Mouse (Mus musculus): Measurements from ENCODE around the gene Actr2.
"Not testable (repeated sequence)": the region's sequence is repeated elsewhere in the genome, so short reads cannot be mapped to it uniquely, and the experiment has no call there.

Gene Actr2

DNA sequence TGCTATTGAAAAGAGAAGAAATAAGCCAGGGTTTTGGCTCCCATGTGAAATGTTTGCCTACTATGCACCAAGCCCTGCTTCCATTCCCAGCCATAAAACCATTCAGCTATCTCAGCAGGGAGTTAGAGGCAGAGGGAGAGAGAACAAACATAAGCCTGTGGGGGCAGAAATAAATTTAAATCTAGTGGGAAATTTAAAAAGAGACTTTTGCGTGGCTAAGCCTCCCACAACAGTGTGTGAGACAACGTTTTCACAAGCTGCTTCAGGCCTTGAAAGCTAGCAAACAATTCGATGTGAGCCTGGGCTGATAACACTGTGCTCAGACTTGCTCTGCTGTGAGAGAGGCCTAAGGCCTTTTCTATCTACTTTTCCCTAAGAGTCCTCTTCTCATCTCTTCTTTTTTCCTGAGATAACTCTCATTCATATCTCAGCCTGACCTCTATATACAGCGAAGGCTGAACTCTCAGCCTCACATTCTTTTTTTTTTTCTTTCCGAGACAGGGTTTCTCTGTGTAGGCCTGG, 3.4 kb upstream of the Actr2 start:
- DNase-seq, result no peak

GRCm38 (mm10) chr11:20112006-20112740, 540 bp downstream of the Actr2 start:
- DNase-seq, result peak; percentile 82 to 89

- no peak for DNase-seq
These were observed 4.6 kb downstream of the Actr2 start for GRCm38 (mm10) chr11:20108151-20108550.

DNA sequence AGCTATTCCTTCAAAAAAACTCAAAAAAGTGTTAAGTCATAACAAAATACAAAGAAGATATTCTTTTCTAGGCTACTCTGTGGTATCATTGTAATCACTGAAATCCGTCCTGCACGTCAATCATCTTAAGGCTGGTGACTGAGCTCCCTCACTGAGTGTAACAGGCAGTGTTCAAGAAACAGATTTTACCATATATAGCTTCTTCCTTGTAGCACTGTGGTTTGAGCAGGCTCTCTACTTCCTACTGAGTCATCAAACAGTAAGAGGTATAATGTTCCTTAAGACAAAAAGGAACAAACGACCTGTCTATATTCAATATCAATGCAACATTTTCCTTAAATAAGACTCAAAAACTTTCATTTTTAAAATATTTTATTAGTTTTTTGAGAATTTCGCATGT, 5.0 kb downstream of the Actr2 start:
- no peak for DNase-seq

GRCm38 (mm10) chr11:20106946-20107345, 5.8 kb downstream of the Actr2 start:
- no peak for DNase-seq

- DNase-seq, result no peak
These were observed 8.8 kb downstream of the Actr2 start for GRCm38 (mm10) chr11:20103949-20104348.

GRCm38 (mm10) chr11:20086306-20086705, 26.4 kb downstream of the Actr2 start:
- DNase-seq, result no peak

DNA sequence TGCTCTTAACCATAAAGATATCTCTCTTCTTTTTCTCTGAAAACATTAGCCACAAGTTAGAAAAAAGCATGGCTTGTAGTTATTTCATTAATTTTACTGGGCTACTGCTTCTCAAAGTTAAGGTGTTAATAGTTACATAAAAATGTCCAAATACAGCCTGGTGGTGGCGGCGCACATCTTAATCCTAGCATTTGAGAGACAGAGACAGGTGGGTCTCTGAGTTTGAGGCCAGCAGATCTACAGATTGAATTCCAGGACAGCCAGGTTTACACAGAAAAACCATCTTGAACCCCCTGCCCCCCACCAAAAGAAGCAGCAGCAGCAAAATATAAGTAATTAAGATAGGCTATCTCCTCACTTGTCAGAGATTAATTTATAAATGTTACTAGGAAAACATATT, 27.1 kb downstream of the Actr2 start:
- DNase-seq, result no peak

GRCm38 (mm10) chr11:20075415-20075814, 37.3 kb downstream of the Actr2 start:
- DNase-seq, result no peak

DNA sequence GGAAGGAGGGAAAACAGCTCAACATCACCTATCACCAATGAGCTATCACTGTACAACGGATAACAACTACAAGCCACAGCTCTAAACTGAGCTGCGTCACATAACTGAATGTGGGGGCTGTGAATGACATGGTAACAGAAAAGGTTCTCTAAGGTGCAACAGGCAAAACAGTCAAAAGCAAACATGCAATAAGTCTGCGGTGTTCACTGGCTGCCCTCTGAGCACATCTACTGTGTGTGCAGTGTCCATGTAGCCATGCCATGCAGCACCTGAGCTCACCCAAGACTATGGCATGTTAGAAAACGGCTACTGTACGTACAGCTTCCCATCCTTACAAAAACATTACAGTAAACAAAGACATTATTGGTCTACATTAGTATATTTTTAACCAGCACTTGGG, 39.9 kb downstream of the Actr2 start:
- no peak for DNase-seq

DNA sequence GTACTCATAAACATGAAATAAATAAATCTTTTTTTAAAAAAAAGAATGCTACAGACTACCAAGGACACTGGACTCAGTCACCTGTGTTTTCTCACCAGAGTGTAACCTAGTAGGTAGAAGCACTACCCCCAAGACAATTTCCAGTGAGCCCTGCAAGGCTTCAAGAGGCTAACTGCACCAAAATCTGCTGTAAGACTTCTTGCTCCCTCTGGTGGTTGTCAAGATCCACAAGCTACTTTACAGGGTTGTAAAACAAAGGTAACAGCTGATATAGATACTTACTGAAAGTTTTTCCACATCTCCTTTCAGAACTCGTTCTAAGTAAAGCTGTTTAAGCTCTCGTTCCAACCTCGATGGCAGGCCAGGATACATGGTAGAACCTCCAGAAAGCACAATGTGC, 40.5 kb downstream of the Actr2 start:
- DNase-seq, result peak; percentile 8 to 25

GRCm38 (mm10) chr11:20068346-20069004, 44.2 kb downstream of the Actr2 start:
- DNase-seq, result no peak

DNA sequence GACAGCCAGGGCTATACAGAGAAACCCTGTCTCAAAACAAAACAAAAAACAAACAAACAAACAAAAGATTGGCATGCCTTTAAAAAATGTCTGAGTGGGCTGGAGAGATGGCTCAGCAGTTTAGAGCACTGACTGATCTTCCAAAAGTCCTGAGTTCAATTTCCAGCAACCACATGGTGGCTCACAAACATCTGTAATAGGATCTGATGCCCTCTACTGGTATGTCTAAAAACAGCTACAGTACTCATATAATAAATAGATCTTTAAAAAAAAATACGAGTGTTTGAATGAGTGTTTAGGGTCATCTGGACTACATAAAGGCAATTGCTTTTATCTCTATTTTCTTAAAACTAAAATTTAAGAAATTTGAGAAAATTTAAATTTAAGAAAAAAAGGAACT, 45.2 kb downstream of the Actr2 start:
- DNase-seq, result no peak

DNA sequence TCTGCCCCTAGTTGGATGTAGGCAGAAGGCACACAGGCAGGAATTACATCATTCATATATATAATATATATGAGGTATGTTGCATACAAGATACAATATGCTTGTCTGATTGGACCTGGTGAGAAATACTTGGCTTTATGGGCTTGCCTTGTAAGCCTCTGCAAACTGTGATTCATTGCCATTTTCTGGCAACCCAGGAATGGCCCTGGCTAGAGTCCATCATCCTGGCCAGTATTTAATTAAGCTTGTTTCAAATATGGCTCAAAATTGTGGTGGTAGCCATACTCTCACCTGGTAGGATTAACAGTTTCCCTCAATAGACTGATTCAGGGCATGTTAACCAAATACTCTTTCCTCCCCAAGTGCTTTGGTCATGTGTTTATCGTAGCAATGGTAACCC, 46.6 kb downstream of the Actr2 start:
- no peak for DNase-seq

DNA sequence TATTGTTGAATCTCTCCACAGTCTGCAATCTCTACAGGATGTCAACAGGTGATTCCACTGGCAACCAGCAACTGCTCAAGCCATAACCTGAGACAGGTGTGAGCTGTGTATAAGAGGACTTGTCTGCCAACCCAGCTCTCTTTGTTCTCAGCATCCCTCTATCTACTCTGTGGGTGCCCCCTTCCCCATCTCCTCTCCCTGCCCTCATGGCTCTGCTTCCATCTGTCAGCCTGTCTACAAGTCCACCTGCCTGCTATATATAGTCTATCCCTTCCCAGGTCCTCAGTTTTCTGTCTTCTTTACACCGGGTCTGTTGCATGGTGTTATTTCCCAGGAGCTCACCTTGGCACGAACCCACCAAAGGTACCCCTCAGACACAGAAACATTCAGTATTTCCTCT, 47.8 kb downstream of the Actr2 start:
- DNase-seq, result no peak

DNA sequence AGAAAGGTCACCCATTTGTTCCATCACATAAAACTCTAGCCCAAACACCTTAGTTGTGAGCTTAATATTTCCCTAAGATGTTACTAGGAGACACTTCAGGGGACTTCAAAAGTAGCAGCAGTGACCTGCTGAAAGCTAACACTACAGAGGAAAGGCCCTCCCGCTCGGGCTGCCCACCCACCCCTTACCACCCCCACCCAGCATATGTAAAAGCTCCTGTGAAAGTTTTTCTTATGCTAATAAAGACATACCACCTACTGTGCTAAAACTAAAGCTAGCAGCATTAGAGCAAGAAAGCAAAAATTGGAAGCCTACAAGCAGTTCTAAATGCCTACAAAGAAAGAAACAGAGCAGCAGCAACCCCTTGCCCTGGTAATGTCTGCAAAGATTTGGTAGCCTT, 48.6 kb downstream of the Actr2 start:
- DNase-seq, result not testable (repeated sequence)

- DNase-seq, result not testable (repeated sequence)
These were observed 49.9 kb downstream of the Actr2 start for GRCm38 (mm10) chr11:20062801-20063200.

GRCm38 (mm10) chr11:20059736-20060135, 53.0 kb downstream of the Actr2 start:
- DNase-seq, result no peak

DNA sequence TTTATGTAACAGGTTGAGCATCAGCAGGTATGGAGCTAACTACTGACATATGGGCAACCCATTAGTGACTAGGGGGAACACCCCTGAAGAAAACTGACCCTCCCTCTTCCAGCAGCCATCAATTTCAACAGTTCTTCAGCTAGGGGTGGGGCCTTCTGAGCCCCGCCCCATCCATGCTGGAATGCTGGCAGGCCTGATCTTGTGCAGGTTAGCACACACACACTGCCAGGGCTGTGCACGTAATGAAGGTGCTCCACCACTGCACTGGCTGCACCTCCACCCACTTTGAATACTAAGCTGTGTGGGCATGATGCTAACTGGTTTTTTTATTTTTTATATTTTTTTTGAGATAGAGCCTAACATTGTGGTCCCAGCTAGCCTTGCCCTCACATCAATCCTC, 55.3 kb downstream of the Actr2 start:
- no peak for DNase-seq

- DNase-seq, result no peak
These were observed 56.5 kb downstream of the Actr2 start for GRCm38 (mm10) chr11:20056168-20056567.

DNA sequence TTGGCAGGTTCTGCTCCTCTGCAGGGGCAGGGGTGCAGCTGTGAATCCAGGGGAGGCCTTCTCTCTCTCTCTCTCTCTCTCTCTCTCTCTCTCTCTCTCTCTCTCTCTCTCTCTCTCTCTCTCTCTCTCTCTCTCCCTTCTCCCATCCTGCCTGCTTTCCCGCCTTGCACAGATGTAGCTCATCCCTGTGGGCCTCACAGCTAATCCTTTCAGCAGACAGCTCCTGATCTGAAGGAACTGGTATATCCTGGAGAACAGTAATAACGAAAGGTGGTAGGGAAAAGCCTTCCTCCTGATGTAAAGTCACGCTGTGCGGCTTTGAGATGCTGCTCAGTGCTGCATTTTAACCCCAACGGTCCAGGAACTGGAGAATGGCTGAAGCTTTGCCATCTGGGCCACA, 58.1 kb downstream of the Actr2 start:
- DNase-seq, result no peak

- no peak for DNase-seq
These were observed 58.8 kb downstream of the Actr2 start for GRCm38 (mm10) chr11:20053951-20054350.

DNA sequence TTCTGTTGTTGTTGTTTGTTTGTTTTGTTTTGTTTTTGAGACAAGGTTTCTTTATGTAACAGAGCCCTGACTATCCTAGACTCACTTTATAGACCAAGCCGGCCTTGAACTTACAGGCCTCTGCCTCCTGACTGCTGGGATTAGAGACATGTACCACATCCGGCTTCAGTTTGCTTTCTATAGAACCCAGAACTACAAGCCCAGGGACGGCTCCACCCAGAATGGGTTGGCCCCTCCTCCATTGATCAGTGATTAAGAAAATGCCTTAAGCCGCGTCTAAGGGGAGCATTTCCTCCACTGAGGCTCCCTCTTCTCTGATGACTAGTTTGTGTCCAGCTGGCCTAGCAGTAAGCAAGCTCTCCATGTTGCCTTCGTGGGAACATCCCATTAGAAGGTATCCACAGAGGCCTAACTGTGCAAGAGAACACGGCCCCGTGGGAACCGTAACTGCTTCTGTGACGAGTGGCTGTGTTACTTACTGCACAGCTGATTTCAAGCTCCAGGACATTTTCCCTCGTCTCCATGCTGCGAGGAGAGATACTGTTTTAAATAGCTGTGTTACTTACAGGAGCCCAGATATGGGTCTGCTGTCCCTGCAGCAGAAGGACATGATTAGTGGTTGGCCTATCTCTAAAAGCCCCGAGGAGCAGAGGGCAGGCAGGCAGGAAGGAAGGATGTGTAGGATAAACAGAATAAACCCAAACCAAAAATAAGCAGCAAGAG, 59.7 kb downstream of the Actr2 start:
- DNase-seq, result no peak

DNA sequence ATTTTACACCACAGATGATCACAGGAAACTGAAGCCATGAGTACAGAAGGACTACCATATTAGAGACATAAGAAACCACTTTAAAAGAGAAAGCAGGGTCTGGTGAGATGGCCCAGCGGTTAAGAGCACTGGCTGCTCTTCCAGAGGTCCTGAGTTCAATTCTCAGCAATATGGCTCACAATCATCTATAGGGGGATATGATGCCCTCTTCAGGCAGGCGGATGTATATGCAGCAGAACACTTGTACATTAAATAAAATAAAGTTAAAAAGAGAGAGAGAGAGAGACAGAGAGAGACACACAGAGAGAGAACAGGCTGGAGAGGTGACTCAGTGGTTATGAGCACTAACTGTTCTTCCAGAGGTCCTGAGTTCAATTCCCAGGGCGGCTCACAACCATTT, 67.1 kb downstream of the Actr2 start:
- no peak for DNase-seq
